Mouse (Mus musculus) c-Kit-positive CD71-positive TER-119-negative erythroid progenitor cells, embryonic 14.5 days (primary cell): Measurements from ENCODE around the gene Slc30a6.
A peak's percentile ranks its signal among the peaks of the same experiment; 100 is the strongest.

Source experiments
- DNase-seq: peaks from one replicate; pipeline ENCODE4 v3.0.0-alpha.2; 2013; ENCODE audit warnings: low read depth

Gene Slc30a6

GRCm38 (mm10) chr17:74395383-74396065, at the start of gene Slc30a6:
TSS of gene Slc30a6 (plus strand) at chr17:74395608.
- peak; percentile 97 for DNase-seq

GRCm38 (mm10) chr17:74363592-74363991, 31.8 kb upstream of the Slc30a6 start:
- DNase-seq: no peak

- DNase-seq: no peak
These were observed 18.5 kb upstream of the Slc30a6 start for GRCm38 (mm10) chr17:74376916-74377315.

DNA sequence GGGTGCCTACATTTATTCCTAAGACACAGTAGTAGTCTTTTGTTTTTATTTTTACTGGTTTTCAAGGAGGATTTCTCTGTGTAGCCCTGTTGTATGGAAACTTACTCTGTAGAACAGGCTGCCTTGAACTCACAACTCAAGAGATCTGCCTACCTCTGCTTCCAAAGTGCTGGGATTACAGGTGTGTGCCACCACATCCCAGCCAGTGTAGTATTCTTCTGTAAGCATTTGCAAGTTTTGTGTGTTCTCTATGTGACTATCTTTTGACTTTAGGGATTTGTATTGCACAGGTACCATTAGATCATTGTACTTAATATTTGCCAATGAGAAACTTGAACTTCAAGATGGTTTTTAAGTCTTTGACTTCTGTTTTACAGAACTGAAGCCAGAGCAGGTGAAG, 8.8 kb upstream of the Slc30a6 start:
- no peak for DNase-seq

GRCm38 (mm10) chr17:74389847-74390246, 5.6 kb upstream of the Slc30a6 start:
- no peak for DNase-seq

GRCm38 (mm10) chr17:74394381-74394780, 1.0 kb upstream of the Slc30a6 start:
- no peak for DNase-seq

- DNase-seq: no peak
These were observed 553 bp upstream of the Slc30a6 start for GRCm38 (mm10) chr17:74394855-74395254.

DNA sequence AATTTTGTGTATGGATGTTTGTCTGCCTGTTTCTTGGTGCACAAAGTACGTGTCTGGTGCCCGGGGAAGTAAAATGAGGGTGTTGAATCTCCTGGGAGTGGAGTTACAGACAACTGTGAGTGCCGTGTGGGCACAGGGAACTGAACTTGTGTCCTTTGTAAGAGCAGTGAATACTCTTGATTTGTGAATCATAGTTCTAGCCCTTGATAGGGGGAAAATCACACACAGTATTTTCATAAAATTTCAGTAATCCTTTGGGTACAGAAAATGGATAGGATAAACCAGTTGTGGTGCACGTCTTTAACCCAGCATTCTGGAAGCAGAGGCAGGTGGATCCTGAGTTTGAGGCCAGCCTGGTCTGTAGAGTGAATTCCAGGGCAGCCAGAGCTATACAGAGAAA, 1.4 kb downstream of the Slc30a6 start:
- DNase-seq: no peak

GRCm38 (mm10) chr17:74397173-74397572, 1.8 kb downstream of the Slc30a6 start:
- no peak for DNase-seq

- no peak for DNase-seq
These were observed 7.2 kb downstream of the Slc30a6 start for GRCm38 (mm10) chr17:74402486-74403222.

DNA sequence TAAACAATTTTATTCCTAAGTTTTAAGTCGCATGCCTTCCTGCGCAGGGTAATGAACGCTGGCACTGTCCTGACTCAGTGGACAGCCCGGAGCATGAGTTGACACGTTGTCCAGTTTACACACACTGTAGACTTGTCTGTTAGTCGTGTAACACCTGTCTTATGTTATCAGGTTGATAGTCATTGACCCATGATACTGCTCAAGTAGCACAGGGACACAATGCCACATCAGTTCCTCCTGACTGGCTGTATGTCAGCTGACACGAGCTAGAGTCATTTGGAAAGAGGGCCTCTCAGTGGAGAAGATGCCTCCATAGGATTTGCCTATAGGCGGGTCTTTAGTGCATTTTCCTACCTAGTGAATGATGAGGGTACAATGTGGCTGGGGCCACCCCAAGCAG, 11.1 kb downstream of the Slc30a6 start:
- DNase-seq: no peak

DNA sequence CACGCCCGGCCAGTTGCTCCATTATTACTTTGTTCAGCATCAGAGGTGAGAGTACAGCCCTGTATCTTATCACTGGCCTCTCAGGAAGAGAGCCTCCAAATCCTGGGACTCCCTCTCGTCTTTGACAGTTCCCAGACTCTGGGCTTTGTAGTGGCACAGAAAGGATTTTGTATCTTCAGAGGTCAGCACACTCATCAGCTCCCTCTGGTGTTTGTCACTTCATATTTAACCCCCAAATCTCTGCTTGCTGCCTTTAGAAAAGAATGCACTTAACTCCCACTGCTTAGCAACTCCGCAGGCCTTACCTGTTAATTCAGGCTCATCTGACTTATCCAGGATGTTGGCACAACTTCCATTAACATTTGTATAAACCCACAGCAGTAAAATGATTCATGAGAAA, 14.3 kb downstream of the Slc30a6 start:
- DNase-seq: no peak

- no peak for DNase-seq
These were observed 17.9 kb downstream of the Slc30a6 start for GRCm38 (mm10) chr17:74413324-74413723.

DNA sequence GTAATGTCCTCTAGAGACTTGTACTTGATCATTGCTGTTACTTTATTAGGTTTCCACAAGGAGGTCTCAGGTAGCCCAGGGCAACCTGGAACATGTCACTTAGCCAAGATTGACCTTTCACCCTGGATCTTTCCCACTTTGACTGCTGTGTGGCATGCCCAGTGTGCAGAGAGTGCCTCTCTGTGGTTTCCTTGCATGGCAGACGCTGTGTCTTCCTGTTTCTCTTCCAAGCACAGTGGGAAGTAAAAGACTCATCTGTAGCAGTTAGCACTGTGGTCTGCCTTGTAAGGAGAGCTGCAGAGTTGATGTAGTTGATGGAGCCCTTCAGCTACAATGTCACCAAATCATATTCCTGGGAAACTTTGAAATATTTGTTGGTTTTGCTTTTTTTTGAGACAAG, 19.3 kb downstream of the Slc30a6 start:
- DNase-seq: no peak

DNA sequence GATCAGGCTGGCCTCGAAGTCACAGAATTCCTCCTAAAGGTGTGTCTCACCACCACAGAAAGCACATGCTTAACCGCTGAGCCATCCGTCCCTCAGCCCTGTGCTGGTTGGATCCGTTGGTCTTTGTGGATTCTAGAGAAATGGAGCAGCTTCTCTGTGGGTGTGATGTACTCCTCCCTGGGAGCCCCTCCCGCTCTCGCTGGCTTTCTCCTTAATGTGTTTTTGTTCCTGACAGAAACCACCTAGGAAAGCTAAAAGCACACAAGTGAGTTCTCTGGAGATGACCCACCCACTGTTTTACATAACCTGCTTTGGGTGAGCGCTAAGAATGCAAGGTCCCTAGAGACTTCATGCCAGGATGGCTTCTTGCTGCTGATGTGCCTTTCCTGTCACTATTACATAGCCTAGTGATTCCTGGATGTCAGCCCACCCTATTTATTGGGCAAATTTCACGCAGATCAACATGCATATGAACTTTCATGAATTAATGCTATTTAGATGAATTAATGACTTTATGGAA, 21.5 kb downstream of the Slc30a6 start:
- DNase-seq: no peak

DNA sequence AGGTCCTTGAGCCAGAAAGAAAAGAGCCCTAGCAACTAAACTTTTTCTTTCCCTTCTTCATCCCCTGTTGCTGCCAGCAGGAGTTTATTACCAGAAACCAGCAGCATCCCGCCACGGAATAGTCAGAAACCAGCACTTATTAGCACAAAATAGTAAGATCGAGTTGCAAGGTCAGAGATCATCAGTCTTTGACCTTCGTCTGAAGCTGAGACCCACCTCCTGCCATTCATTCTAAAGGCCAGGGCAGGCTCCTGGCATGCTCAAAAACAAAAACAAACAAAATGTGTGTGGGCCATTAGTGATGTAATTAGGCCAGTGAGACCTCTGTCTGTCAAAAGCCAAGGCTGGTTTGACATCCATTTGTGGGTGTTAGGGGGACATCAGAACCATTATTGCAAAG, 22.8 kb downstream of the Slc30a6 start:
- DNase-seq: no peak

DNA sequence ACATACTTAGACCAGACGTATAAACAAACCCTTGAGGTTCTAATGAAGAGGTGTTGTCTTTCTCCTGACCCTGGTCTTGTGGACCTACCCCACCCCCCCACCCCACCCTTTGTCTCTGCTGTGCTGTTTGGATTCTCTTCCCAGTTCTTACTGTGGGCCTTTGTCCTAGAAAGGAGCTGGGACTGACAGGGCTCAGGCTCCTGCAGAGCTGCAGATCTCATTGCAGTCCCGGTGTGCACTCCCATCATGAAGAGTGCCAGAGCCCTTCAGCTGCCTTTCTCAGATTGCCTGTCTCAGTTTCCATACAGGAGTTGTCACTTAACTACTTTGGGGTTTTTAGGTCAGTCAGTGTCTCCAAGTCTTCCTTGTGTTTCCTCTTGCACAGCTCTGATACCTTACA, 25.2 kb downstream of the Slc30a6 start:
- DNase-seq: no peak

- DNase-seq: no peak
These were observed 29.1 kb downstream of the Slc30a6 start for GRCm38 (mm10) chr17:74424401-74425005.

GRCm38 (mm10) chr17:74430074-74430473, 34.7 kb downstream of the Slc30a6 start:
- no peak for DNase-seq

DNA sequence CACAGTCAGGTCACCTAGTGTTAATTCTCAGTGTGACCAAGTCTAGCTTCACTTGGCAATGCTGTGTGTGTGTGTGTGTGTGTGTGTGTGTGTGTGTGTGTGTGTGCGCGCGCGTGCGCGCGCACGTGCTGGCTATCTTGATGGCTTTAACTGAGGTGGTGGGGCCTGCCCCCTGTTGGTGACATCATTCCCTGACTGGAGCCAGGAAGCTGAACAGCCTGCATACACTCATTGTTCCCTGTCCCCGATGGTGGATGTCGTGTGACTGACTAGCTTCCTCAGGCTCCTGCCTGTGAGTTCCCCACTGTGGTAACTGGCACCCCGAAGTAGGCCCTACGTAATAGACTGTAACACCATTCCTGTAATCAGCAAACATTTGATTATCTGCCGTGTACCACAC, 36.1 kb downstream of the Slc30a6 start:
- DNase-seq: no peak

GRCm38 (mm10) chr17:74432631-74433030, 37.2 kb downstream of the Slc30a6 start:
- no peak for DNase-seq

DNA sequence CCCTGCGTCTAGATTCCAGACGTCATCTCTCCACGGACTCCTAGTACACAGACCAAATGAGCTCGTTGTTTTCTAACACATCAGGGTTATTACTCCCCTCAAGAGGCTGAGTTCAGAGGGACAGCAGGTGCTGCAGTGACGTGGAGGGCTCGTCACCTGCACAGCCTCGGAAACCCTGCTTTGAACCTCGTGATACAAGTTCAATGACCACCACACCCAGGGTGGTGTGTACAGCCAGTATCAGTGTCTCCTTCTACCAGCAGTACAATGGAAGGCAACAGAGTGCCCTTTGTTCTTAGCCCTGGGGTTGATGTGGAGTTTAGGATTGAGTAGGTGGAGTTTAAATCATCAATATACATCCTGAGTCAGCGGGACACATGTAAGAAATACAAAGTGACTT, 42.4 kb downstream of the Slc30a6 start:
- no peak for DNase-seq

- DNase-seq: no peak
These were observed 45.1 kb downstream of the Slc30a6 start for GRCm38 (mm10) chr17:74440486-74440885.
